8 mouse cellular contexts compared by ENCODE assay signal in genomic region chr2:110229143-110230087, GRCm38 (mm10).
DNase-seq lines count a peak whose midpoint lies in the region; ATAC-seq and TF ChIP-seq lines count a peak whose summit lies in the region.

No protein-coding gene starts in this region.

- no peak overlapping the region for H3K9ac ChIP-seq in hindbrain, embryonic 15.5 days

- no peak overlapping the region for H3K27ac ChIP-seq in cerebellum, adult 2 months (ENCODE audit: insufficient read depth, low read length)
- no peak overlapping the region for H3K27ac ChIP-seq in hindbrain, embryonic 15.5 days (replicated peaks)

- no peaks in the 10 kb centered on the region for H3K36me3 ChIP-seq in hindbrain, embryonic 15.5 days

- TF ChIP-seq CTCF in cerebellum, adult 2 months (IDR thresholded peaks at IDR 0.05; ENCODE audit: borderline replicate concordance, insufficient read depth, low read depth, low read length) = peak; percentile 36; the same call in 1 of the 2 replicates

- peak overlapping the region; percentile 38 for H3K4me2 ChIP-seq in hindbrain, embryonic 15.5 days

- no peaks in the 10 kb centered on the region for H3K27me3 ChIP-seq in cerebellum, adult 2 months (ENCODE audit: control insufficient read depth, insufficient read depth, low read length)
- no peaks in the 10 kb centered on the region for H3K27me3 ChIP-seq in hindbrain, embryonic 15.5 days

- no peak overlapping the region for H3K4me3 ChIP-seq in cerebellum, adult 2 months (replicated peaks; ENCODE audit: insufficient read depth, low read depth, low read length)
- no peak overlapping the region for H3K4me3 ChIP-seq in hindbrain, embryonic 15.5 days

- H3K9me3 ChIP-seq in hindbrain, embryonic 15.5 days = no peaks in the 10 kb centered on the region

- no peaks in the 10 kb centered on the region; the same call in 1 of the 2 replicates for H3K4me1 ChIP-seq in cerebellum, adult 2 months (ENCODE audit: control insufficient read depth, insufficient read depth, low read length)
- H3K4me1 ChIP-seq in hindbrain, embryonic 15.5 days (replicated peaks) = no peaks in the 10 kb centered on the region; the same call in 1 of the 2 replicates

- 24% methylated on average over 15 of the region's 15 CpGs for WGBS in cerebellum, adult 2 months
- 37% methylated on average over 15 of the region's 15 CpGs for WGBS in hindbrain, embryonic 15.5 days

- no peak for TF ChIP-seq POLR2A in cerebellum, adult 2 months (IDR thresholded peaks at IDR 0.05; ENCODE audit: borderline replicate concordance, insufficient read depth, low read length)

- ATAC-seq in hindbrain, embryonic 15.5 days (ENCODE audit: low FRiP score, low read depth) = peak; percentile 93

- peak; percentile 58 for DNase-seq in adrenal gland, adult 2 months
- no peak for DNase-seq in adrenal gland, adult 8-10 months
- peak; percentile 18 to 45 for DNase-seq in cerebellum, adult 2 months
- peak; percentile 40 to 89 for DNase-seq in frontal cortex, adult 2 months (ENCODE audit: extremely low spot score in 1 of 2, low spot score in 1 of 2)
- DNase-seq in layer of hippocampus, postnatal 14 days (ENCODE audit: low spot score in 2 of 2) = peak; percentile 49 to 86
- DNase-seq in lung, postnatal 4 days = peak; percentile 29 to 60
- DNase-seq in skeletal muscle tissue, adult 2 months (ENCODE audit: low read depth, low spot score) = peak; percentile 72
